Mouse (Mus musculus) adrenal gland, postnatal 4 days (tissue): ENCODE data around the gene Rab19. TPM values are rescaled to one million over a fixed set of nuclear protein-coding genes. Genes with fewer than 3 reads are reported as not detected.
"Not testable (repeated sequence)": the region's sequence is repeated elsewhere in the genome, so short reads cannot be mapped to it uniquely, and the experiment has no call there.

ENCODE experiments used
- DNase-seq, 2 experiments: peaks; one replicate each; pipeline ENCODE4 v3.0.0; 2021 to 2022; ENCODE audit warnings: low spot score in 2 of 2, mixed read lengths in 2 of 2
- total RNA-seq, 2 experiments: library from RNA; stranded (reverse); gene quantifications; 2 replicates each; pipeline ENCODE4 v1.2.3; 2021

The Rab19 gene
- total RNA-seq, 2 experiments from 2014 or later = 2.4 TPM

DNA sequence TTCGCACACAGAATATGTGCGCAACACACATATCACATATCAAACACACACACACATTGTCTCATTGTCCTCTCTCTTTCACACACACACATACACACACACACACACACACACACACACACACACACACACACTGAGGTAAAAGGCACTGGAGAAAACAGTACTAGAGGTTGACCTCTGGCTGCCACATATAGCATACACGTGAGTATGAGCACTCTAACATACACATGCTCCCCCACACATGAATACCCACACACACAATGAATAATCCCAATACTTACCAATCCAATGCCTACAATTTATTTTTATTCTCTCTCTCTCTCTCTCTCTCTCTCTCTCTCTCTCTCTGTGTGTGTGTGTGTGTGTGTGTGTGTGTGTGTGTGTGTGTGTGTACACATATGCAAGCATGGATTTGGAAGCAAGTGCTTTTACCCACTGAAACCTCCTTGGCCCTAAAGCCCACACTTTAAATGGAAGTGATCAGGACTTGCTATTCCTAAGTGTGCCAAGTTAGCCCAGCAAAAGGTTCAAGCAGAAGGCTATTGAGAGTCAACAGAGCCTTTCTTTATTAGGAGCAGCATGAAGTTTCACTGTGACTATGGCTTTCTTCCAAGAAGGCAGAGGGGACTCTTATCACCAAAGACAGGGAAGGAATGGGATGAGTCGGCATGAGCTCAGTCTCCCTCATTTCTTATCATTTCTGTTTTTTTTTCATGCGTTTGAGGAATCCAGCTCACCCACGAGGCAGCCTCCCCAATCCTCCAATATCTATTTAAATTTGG, 48.2 kb downstream of the Rab19 start:
- no peak for DNase-seq

DNA sequence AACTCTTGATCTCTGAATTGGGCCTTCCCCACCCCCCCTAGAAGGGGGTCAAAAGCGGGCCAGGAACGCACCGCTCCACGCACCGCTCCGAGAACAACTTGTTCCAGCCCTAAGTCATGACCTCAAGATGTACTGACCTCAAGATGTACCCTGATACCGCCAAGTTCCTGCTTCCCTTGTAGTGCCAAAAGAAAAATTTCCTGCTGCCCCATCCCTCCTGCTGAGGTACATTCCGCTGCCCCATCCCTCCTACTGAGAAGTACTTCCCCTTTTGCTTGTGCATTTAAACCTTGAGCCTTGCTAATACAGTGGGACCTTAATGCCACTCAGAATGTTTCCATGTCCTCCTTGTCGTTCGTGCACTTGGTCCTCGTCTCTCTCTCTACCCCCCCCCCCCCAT, 49.7 kb downstream of the Rab19 start:
- DNase-seq = no peak

DNA sequence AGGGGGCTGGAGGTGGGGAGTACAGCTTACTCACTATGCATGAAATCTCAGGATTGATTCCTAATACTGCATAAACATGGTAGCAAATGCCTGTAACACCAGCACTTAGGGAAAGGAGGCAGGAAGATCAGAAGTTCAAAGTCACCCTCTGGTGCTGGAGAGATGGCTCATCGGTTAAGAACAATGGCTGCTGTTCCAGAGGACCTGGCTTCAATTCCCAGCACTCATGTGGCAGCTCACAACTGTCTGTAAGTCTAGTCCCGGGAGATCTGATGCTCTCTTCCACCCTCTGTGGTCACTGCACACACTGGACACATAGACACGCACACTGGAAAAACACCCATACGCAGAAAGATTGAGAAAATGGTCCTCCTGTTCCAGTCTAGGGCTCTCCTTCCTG, 52.2 kb downstream of the Rab19 start:
- DNase-seq = no peak

DNA sequence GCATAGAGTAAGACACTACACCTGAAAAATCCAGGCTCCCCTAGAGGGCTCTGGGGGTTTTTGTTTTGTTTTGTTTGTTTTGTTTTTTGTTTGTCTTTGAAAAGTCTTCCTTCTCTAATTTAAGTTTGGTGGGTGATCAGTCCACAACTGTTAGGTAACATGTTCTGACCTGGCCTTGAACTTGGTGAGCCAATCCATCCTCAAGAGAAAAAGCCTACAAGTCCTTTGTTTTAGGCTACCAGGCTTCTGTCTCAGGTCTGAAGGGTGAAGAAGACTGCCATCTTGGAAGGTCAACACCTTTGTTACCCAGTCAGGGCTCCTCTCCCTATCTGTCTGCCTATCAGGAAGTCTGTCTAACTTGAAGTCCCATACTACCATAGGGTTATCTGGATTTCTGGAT, 52.7 kb downstream of the Rab19 start:
- no peak for DNase-seq

DNA sequence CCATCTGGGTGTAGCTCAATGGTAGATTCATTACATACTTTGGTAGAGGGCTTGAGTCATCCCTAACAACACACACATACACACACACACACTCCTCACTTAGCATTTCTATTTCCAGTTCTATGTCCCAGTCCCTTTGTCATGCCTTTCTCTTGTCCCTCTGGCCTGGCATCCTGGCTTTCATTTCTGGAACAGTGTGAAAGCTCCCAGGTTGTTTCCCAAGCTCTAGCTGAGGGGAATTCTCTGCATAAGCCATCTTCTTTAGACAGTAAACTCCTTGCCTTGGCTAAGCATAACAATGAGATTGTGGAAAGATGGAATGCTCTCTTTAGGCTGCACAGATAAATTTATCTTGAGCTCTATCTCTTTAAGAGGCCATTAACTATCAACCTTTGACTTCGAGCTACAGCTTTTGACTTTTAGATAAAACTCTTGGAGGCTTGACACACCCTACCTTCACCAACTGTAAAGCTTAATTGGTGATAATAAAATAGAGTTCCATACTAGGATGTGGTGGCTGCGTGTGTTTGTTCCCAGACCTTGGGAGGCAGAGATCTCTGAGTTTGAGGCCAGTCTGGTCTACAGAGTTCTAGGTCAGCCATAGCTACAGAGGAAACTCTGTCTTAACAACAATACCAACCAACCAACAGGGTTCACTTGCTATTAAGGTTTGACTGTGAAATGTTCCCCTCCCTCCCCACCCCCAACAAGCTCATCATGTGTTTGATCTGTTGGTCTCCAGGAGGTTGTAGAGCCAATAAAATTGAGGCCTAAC, 53.3 kb downstream of the Rab19 start:
- no peak for DNase-seq

DNA sequence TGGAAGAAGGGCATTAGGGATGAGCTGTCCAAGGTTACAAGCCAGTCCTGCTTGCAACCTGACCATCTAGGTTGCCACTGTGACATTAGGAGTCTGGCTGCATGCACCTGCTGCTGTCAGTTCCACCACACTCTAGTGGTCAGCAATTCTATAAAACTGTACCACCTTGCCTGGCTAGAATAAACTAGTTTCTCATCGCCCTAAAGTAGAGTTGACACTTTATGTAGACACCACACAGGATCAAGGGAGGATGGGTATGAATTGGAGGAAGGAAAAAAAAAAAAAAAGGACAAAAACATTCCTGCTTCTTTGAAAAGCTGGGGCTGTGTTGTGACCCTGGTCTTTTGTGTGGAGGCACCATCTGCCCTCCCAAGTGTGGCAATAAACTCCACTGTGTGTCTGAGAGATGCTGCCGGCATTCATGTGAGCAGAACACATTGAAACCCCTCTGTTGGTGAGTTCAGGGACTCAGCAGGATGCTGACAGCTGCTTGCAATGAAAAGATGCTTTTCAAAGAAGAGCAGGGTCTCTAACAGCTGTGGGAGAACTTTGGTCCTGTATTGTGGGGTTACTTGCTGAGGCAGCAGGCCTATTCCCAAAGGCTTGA, 54.0 kb downstream of the Rab19 start:
- no peak for DNase-seq

DNA sequence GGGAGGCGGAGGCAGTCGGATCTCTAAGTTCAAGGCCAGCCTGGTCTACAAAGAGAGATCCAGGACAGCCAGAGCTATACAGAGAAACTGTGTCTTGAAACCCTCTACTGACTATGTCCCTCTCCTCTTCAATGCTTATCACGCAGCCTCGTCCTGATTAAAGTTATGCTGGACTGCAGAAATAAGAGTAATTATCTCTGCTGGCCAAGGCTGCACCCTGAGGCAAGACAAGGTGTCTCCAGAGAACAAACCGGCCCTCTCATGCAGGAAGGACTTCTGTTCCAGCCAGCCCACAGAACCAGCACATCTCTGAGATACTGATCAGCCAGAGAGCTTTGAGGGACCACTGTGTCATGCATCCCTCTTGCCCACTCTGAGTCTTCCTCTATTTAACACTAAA, 54.9 kb downstream of the Rab19 start:
- DNase-seq = no peak

- not testable (repeated sequence) for DNase-seq
Observed at GRCm38 (mm10) chr6:39437519-39437918, 56.5 kb downstream of the Rab19 start.

Other genes with a start within 250 kb of the Rab19 start
- gene Kdm7a, start 174.4 kb upstream of the Rab19 start, total RNA-seq = 10 to 100 TPM; 15.3 to 17.6 TPM
- gene Slc37a3, start 3.5 kb upstream of the Rab19 start, total RNA-seq = 10 to 100 TPM; 44.4 to 58.7 TPM
- gene Mkrn1, start 39.3 kb downstream of the Rab19 start, total RNA-seq = 100 to 1,000 TPM in 1 of 2 experiments, 10 to 100 TPM in 1; 98.8 to 106 TPM
- gene Dennd2a, start 176.7 kb downstream of the Rab19 start, total RNA-seq = 10 to 100 TPM; 33.5 TPM
- 10 to 100 TPM; 31.4 to 32.8 TPM for gene Adck2, start 192.7 kb downstream of the Rab19 start, total RNA-seq
- gene Gm42420, start 204.6 kb downstream of the Rab19 start, total RNA-seq = 1 to 10 TPM in 1 of 2 experiments, not detected in 1; 2.4 TPM
- gene Ndufb2, start 211.4 kb downstream of the Rab19 start, total RNA-seq = 100 to 1,000 TPM; 140 to 145 TPM